Mouse (Mus musculus) heart, postnatal 0 days (tissue): ENCODE measurements around the gene Prpf40a.

Source experiments
- CTCF ChIP-seq: IDR thresholded peaks from 2 replicates; pipeline ENCODE4 v1.5.1; 2016; ENCODE audit warnings: antibody characterized with exemption, control low read depth, low read depth
- EP300 ChIP-seq: IDR thresholded peaks from 2 replicates; pipeline ENCODE4 v1.6.1; 2016; ENCODE audit warnings: antibody characterized with exemption, low read depth

- no peak for TF ChIP-seq EP300
- peak; percentile 37 for TF ChIP-seq CTCF
These were observed 65.1 kb downstream of the Prpf40a start for GRCm38 (mm10) chr2:53125998-53126397.
